Mouse (Mus musculus): ENCODE data around the gene Trpm6. TPM values are rescaled to one million over a fixed set of nuclear protein-coding genes. Genes with fewer than 3 reads are reported as not detected.

Gene Trpm6
- total and polyA plus RNA-seq, 3 experiments: not detected

DNA sequence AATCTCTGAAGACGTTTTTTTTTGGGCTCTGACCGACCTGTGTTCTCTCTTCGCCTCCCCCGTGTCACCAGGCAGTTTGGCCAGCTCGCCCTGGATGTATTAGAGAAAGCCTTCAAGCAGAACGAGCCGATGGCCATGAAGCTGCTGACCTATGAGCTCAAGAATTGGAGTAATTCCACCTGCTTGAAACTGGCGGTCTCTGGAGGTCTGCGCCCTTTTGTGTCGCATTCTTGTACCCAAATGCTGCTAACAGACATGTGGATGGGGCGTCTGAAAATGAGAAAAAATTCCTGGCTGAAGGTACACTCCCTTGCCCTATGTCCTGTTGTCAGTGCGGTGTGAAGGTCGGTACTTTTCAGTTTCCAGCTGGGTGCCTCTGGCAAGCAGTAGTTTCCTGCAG lies 65.4 kb downstream of the Trpm6 start:
- dilution Hi-C loops (cut with MboI; ENCODE audit: extremely low pct_ligation_motif_present, extremely low pct_unique_long_range_greater_than_20kb, low sequenced_read_pairs) (no loop called here), in situ Hi-C loops (cut with MboI; ENCODE audit: low pct_ligation_motif_present, low pct_unique_long_range_greater_than_20kb, low sequenced_read_pairs) (no loop called here)
- Histone ChIP-seq H3K79me2 (replicated peaks; ENCODE audit: control insufficient read depth, extremely low read depth, insufficient read depth, poor library complexity, severe bottlenecking) (no peaks in the 10 kb centered on the region), H3K9ac (ENCODE audit: insufficient read depth, low read depth) (no peak overlapping the region), H3K4me3 (replicated peaks in 1 of 3; ENCODE audit: low read depth in 2 of 3, low read length in 2 of 3, poor library complexity in 1 of 3) (no peak overlapping the region), H3K9me3 (replicated peaks; ENCODE audit: low read length) (no peaks in the 10 kb centered on the region), H3K4me1 (ENCODE audit: control insufficient read depth in 1 of 2, insufficient read depth in 2 of 2) (no peaks in the 10 kb centered on the region), H3K36me3 (replicated peaks in 1 of 2; ENCODE audit: control insufficient read depth in 1 of 2, insufficient read depth in 1 of 2, low read length in 1 of 2) (no peaks in the 10 kb centered on the region), H3K27ac (ENCODE audit: insufficient read depth, low read depth) (no peak overlapping the region), H3K4me2 (ENCODE audit: insufficient read depth, low read depth, poor library complexity, severe bottlenecking) (no peak overlapping the region), H3K27me3 (replicated peaks) (no peaks in the 10 kb centered on the region)
- TF ChIP-seq ETS1 (conservative IDR thresholded peaks at IDR 0.05; ENCODE audit: low read depth, low read length): no peak
- TF ChIP-seq TBP (conservative IDR thresholded peaks at IDR 0.05; ENCODE audit: low read depth, low read length): no peak
- TF ChIP-seq E2F4 (IDR thresholded peaks at IDR 0.05; ENCODE audit: insufficient replicate concordance, low read depth, low read length): no peak
- no peak for TF ChIP-seq MAFK (IDR thresholded peaks at IDR 0.05; ENCODE audit: insufficient replicate concordance, low read length)
- TF ChIP-seq CHD1 (IDR thresholded peaks at IDR 0.05; ENCODE audit: low read depth, low read length): no peak
- TF ChIP-seq EP300 (IDR thresholded peaks at IDR 0.05; ENCODE audit: low read length): no peak
- no peak for TF ChIP-seq MEF2A (IDR thresholded peaks at IDR 0.05; ENCODE audit: borderline replicate concordance, low read depth, low read length)
- TF ChIP-seq ELF1 (IDR thresholded peaks at IDR 0.05; ENCODE audit: low read depth, low read length): no peak
- TF ChIP-seq ZMIZ1 (IDR thresholded peaks at IDR 0.05; ENCODE audit: low read depth, low read length): no peak
- TF ChIP-seq RAD21 (IDR thresholded peaks at IDR 0.05; ENCODE audit: low read depth, low read length): no peak
- TF ChIP-seq GABPA (IDR thresholded peaks at IDR 0.05; ENCODE audit: insufficient replicate concordance, low read depth, low read length): no peak
- TF ChIP-seq IRF4 (IDR thresholded peaks at IDR 0.05; ENCODE audit: low read depth, low read length): no peak
- TF ChIP-seq RCOR1 (conservative IDR thresholded peaks at IDR 0.05; ENCODE audit: low read depth, low read length): no peak
- TF ChIP-seq UBTF (IDR thresholded peaks at IDR 0.05; ENCODE audit: low read depth, low read length): no peak
- no peak for TF ChIP-seq KAT2A (IDR thresholded peaks at IDR 0.05; ENCODE audit: insufficient replicate concordance, low read length)
- TF ChIP-seq POLR2AphosphoS2 (IDR thresholded peaks at IDR 0.05; ENCODE audit: low read depth, low read length): no peak
- no peak for TF ChIP-seq USF1 (IDR thresholded peaks at IDR 0.05; ENCODE audit: low read depth, low read length)
- no peak for TF ChIP-seq BHLHE40 (IDR thresholded peaks at IDR 0.05; ENCODE audit: low read depth, low read length)
- TF ChIP-seq ZNF384 (IDR thresholded peaks at IDR 0.05; ENCODE audit: low read depth, low read length): no peak
- TF ChIP-seq CTCF (conservative IDR thresholded peaks at IDR 0.05 in 1 of 2, IDR thresholded peaks at IDR 0.05 in 1 of 2; ENCODE audit: low read depth in 2 of 2, low read length in 2 of 2): no peak
- no peak for DNase-seq (ENCODE audit: extremely low read depth)

DNA sequence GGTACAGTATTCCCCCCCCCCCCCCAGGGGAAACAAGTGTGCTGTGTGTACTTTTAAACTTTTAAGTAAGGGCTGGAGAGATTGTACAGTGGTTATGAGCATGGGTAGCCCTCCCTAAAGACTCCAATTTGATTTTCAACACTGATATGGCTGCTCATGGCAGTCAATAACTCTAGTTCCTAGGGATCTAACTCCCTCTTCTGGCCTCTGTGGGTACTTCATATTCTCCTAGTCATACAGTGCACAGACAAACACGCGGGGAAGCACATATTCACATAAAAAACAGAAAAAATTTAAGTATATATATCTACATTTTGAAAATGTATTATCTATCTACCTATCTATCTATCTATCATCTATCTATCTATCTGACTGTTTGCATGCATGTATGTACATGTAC lies 67.6 kb downstream of the Trpm6 start:
- in situ Hi-C loops (cut with MboI; ENCODE audit: low pct_ligation_motif_present, low pct_unique_long_range_greater_than_20kb, low sequenced_read_pairs) (no loop called here), dilution Hi-C loops (cut with MboI; ENCODE audit: extremely low pct_ligation_motif_present, extremely low pct_unique_long_range_greater_than_20kb, low sequenced_read_pairs) (no loop called here)
- Histone ChIP-seq H3K79me2 (replicated peaks; ENCODE audit: control insufficient read depth, extremely low read depth, insufficient read depth, poor library complexity, severe bottlenecking) (no peaks in the 10 kb centered on the region), H3K4me2 (ENCODE audit: insufficient read depth, low read depth, poor library complexity, severe bottlenecking) (no peak overlapping the region), H3K9ac (ENCODE audit: insufficient read depth, low read depth) (no peak overlapping the region), H3K9me3 (replicated peaks; ENCODE audit: low read length) (no peaks in the 10 kb centered on the region), H3K27ac (ENCODE audit: insufficient read depth, low read depth) (no peak overlapping the region), H3K4me3 (replicated peaks in 1 of 3; ENCODE audit: low read depth in 2 of 3, low read length in 2 of 3, poor library complexity in 1 of 3) (no peak overlapping the region), H3K4me1 (ENCODE audit: control insufficient read depth in 1 of 2, insufficient read depth in 2 of 2) (no peaks in the 10 kb centered on the region), H3K27me3 (replicated peaks) (no peaks in the 10 kb centered on the region), H3K36me3 (replicated peaks in 1 of 2; ENCODE audit: control insufficient read depth in 1 of 2, insufficient read depth in 1 of 2, low read length in 1 of 2) (no peaks in the 10 kb centered on the region)
- DNase-seq (ENCODE audit: extremely low read depth): peak; percentile 39
- no peak for TF ChIP-seq KAT2A (IDR thresholded peaks at IDR 0.05; ENCODE audit: insufficient replicate concordance, low read length)
- TF ChIP-seq RAD21 (IDR thresholded peaks at IDR 0.05; ENCODE audit: low read depth, low read length): peak; percentile 64
- no peak for TF ChIP-seq PAX5 (IDR thresholded peaks at IDR 0.05; ENCODE audit: low read length)
- TF ChIP-seq ZMIZ1 (IDR thresholded peaks at IDR 0.05; ENCODE audit: low read depth, low read length): no peak
- peak; percentile 46 for TF ChIP-seq SMC3 (IDR thresholded peaks at IDR 0.05; ENCODE audit: low read depth, low read length)
- peak in 1 of 2 experiments; percentile 62; a peak in 2 of 4 replicates for TF ChIP-seq CTCF (conservative IDR thresholded peaks at IDR 0.05 in 1 of 2, IDR thresholded peaks at IDR 0.05 in 1 of 2; ENCODE audit: low read depth in 2 of 2, low read length in 2 of 2)
- no peak for TF ChIP-seq MYC (IDR thresholded peaks at IDR 0.05; ENCODE audit: low read depth, low read length)
- TF ChIP-seq CHD1 (IDR thresholded peaks at IDR 0.05; ENCODE audit: low read depth, low read length): no peak

All from CH12.LX (cell line).